Mouse (Mus musculus) small intestine, adult 2 months (tissue): ENCODE results near the gene Mybpc2. TPM values are rescaled to one million over a fixed set of nuclear protein-coding genes. Genes with fewer than 3 reads are reported as not detected.

ENCODE experiments used
- H3K27ac ChIP-seq: fragments of 200-500 bp; 2 replicates; pipeline ENCODE4 v1.5.1; 2012; ENCODE audit warnings: low read depth, low read length, control low read depth, inconsistent platforms; ENCODE audit not compliant: insufficient read depth
- H3K27me3 ChIP-seq: fragments of 200-500 bp; 2 replicates; pipeline ENCODE4 v1.6.1; 2012; ENCODE audit warnings: mild to moderate bottlenecking, moderate library complexity, low read length, inconsistent platforms; ENCODE audit not compliant: control insufficient read depth, insufficient read depth
- H3K36me3 ChIP-seq: fragments of 200-500 bp; 2 replicates; pipeline ENCODE4 v1.6.1; 2012; ENCODE audit warnings: mild to moderate bottlenecking, low read length, control low read depth, inconsistent platforms; ENCODE audit not compliant: control insufficient read depth, insufficient read depth
- H3K4me1 ChIP-seq: fragments of 200-500 bp; 2 replicates; pipeline ENCODE4 v1.6.1; 2012; ENCODE audit warnings: low read length, inconsistent platforms, mixed read lengths; ENCODE audit not compliant: control insufficient read depth, insufficient read depth, insufficient read length
- H3K4me3 ChIP-seq: fragments of 200-500 bp; 2 replicates; pipeline ENCODE4 v1.5.1; 2012; ENCODE audit warnings: low read depth, mild to moderate bottlenecking, control low read depth, inconsistent platforms, low read length, moderate library complexity
- CTCF ChIP-seq: fragments of 200-500 bp; IDR thresholded peaks from 2 replicates; pipeline ENCODE4 v1.5.1; 2012; ENCODE audit warnings: low read depth, mild to moderate bottlenecking, control low read depth, inconsistent platforms, low read length, moderate library complexity, mixed read lengths; ENCODE audit not compliant: insufficient replicate concordance, insufficient read length; ENCODE audit errors: extremely low read depth
- POLR2A ChIP-seq: fragments of 200-500 bp; IDR thresholded peaks from 2 replicates; pipeline ENCODE4 v1.6.1; 2012; ENCODE audit warnings: low read depth, mild to moderate bottlenecking, control low read depth, inconsistent platforms, low read length, moderate library complexity
- WGBS: fragments of 180-500 bp; shearing (Covaris S2); methylation state at CpG from one replicate; pipeline ENCODE4 v1.1.7; 2018; 5-methylcytosine and 5-hydroxymethylcytosine counted together
- polyA plus RNA-seq: library from polyadenylated mRNA; depleted of rRNA; stranded (reverse); fragments of >200 nt; gene quantifications from 2 replicates; pipeline ENCODE4 v1.2.3, GENCODE M21; 2012

Gene Mybpc2
- polyA plus RNA-seq, 1 experiment = 0.13 TPM

DNA sequence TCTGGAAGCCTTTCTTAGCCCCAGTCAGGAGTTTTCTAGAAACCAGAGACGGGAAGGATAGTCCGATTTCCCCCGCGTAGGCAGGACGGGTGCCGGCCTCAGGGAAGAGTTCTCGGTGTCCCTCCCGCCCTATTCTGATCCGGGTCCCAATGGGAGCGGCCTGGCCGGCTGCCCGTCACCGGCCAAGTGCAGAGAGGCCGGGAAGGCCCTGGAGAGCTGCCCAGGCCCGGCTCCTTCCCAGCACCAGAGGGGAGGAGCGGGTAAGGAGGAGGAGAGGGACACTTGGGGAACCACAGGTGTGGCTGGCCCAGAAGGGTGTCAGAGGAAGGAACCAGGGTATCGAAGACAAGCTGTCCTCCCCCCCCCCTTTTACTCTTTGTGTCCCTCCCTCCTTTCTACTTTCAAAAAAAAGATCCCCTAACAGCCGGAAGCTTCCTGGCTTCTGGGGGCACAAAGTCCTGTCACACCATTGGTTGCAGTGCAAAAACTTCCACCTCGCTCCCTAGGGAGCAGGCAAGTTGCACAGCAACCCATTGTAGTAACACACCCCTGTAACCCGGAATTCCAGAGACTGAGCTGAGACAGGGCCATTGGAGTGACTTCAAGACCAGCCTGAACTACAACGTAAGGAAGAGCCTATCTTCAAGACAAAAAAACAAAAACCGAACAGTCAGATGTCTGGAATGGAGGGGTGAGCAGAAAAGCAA lies 823 bp upstream of the Mybpc2 start:
- no peaks in the 10 kb centered on the region for H3K27me3 ChIP-seq
- peaks cover 12% of the 10 kb centered on the region for H3K4me1 ChIP-seq
- no peaks in the 10 kb centered on the region for H3K36me3 ChIP-seq
- H3K4me3 ChIP-seq = peak overlapping the region; percentile 35
- 4% methylated on average over 22 of the region's 22 CpGs for WGBS
- H3K27ac ChIP-seq = peak overlapping the region; percentile 67
- TF ChIP-seq CTCF (no peak), POLR2A (no peak)

DNA sequence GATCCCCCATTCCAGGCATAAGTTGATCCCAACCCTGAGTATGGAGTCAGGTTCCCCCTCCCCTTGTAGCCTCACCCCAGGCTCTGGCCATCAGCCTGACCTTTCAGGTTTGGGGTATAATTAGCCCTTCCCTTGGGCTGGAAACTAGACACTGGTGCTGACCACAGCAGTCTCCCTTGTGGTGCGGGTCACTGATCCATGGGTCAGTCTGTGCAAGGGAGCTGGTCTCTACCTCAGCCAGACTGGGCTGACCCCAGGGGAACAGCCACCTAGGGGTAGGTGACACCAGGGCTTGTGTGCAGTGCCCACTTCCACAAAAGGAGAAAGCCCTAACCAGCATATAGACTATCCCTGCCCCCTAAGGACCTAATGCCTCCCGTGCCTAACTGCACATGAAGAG lies 1.4 kb downstream of the Mybpc2 start:
- Histone ChIP-seq H3K36me3 (no peaks in the 10 kb centered on the region), H3K4me3 (no peak overlapping the region), H3K27me3 (no peaks in the 10 kb centered on the region), H3K27ac (no peak overlapping the region), H3K4me1 (peaks cover 11% of the 10 kb centered on the region)
- TF ChIP-seq CTCF (no peak), POLR2A (no peak)
- WGBS = 88% methylated on average over 2 of the region's 2 CpGs

DNA sequence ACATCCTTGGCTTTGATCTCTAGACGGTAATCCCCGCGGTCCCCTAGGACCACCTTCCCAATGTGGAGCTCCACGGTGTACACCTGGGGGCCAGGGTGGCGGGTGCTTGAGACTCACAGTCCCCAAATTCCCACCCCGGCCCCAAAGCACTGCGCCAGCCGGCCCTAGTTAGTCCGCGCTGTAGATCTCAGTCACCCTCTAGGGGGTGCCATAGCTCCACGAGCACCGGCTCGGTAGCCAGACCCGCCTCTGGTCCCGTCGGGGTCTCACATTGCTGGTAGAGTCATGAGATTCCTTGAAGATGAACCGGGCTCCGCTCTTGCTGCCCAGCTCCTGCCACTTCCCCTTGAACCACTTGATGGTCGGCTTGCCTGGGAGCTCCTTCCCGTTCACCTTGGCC lies 2.7 kb downstream of the Mybpc2 start:
- H3K36me3 ChIP-seq = no peaks in the 10 kb centered on the region
- no peak overlapping the region for H3K27ac ChIP-seq
- WGBS = 2% methylated on average over 20 of the region's 20 CpGs
- H3K4me1 ChIP-seq = peaks cover 7% of the 10 kb centered on the region
- TF ChIP-seq CTCF (peak; percentile 66; the same call in 1 of the 2 replicates), POLR2A (no peak)
- H3K27me3 ChIP-seq = no peaks in the 10 kb centered on the region
- peak overlapping the region; percentile 20; the same call in 1 of the 2 replicates for H3K4me3 ChIP-seq

DNA sequence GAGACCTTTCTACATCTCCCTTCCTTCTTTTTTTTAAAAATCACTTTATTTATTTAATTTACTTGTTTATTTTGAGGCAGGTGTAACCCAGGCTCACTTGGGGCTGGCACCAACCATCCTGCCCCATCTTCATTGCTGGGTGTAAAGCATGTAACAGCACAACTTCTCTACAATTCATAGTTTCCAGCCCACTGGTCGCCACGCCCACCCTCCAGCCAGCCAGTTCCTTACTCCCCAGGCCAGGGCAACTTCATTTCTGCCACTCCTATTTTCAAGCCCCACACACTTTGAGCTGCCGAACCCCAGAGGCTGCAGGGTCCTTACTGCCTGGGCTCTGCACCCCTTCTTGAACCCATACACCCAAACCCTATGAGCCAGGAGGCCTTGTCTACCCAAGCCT lies 3.5 kb downstream of the Mybpc2 start:
- Histone ChIP-seq H3K36me3 (no peaks in the 10 kb centered on the region), H3K4me1 (peaks cover 7% of the 10 kb centered on the region), H3K4me3 (no peak overlapping the region), H3K27ac (no peak overlapping the region), H3K27me3 (no peaks in the 10 kb centered on the region)
- 65% methylated on average over 3 of the region's 3 CpGs for WGBS
- TF ChIP-seq CTCF (no peak), POLR2A (no peak)

DNA sequence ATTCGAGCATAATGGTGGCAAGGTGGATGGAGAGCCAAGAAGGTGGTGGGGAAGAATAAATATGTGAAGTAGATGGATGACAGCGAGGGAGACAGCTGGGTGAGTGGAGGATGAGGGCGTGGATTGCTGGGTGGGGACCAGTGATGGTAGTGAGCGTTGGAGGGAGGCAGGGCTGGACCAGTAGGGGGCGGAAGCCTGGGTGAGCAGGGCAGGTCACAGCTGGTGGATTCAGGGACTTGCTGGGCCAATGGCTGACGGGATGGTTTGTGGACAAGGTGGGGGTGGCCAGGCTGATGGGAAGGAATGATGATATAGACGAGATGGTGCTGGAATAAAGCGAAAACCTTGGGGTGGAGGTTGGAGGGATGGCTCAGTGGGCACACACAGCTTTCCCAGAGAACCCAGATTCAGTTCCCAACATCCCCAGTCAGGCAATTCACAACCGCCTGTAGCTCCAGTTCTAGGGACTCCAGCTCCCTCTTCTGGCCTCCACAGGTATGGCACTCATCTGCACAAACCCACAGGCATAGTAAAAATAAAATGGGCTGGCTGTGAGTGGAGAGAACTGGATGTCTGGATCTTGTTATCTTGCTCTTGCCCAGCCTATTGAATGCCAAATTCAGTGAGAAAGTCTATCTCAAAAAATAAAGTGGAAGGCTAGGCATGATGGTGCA lies 5.1 kb downstream of the Mybpc2 start:
- 54% methylated on average over 9 of the region's 9 CpGs for WGBS
- TF ChIP-seq CTCF (0 out of 2 replicates have a peak, but pooled peaks have one; percentile 18), POLR2A (no peak)
- Histone ChIP-seq H3K4me1 (peaks cover under 1% of the 10 kb centered on the region; the same call in 1 of the 2 replicates), H3K27me3 (no peaks in the 10 kb centered on the region), H3K36me3 (no peaks in the 10 kb centered on the region), H3K4me3 (no peak overlapping the region), H3K27ac (no peak overlapping the region)

DNA sequence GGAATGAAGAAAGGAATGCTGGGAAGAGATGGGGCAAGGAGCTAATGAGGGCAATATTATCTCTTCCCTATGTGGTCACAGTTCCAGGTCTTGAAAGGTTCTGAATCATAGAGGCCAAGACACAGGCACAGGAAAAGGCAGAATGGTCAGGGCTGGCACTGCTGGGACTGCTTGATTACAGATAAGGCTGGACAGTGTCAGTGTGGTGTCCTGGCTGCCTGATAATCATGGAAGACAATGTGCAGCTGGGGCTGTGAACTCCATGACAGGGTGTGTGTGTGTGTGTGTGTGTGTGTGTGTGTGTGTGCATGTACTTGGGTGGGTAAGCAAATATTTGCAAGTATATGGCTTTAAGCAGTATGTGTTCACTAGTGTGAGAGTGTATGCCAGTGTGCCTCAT lies 17.0 kb downstream of the Mybpc2 start:
- no peaks in the 10 kb centered on the region for H3K27me3 ChIP-seq
- TF ChIP-seq CTCF = no peak
- no peak for TF ChIP-seq POLR2A
- H3K4me1 ChIP-seq = no peaks in the 10 kb centered on the region
- H3K36me3 ChIP-seq = no peaks in the 10 kb centered on the region
- H3K4me3 ChIP-seq = no peak overlapping the region
- H3K27ac ChIP-seq = no peak overlapping the region

DNA sequence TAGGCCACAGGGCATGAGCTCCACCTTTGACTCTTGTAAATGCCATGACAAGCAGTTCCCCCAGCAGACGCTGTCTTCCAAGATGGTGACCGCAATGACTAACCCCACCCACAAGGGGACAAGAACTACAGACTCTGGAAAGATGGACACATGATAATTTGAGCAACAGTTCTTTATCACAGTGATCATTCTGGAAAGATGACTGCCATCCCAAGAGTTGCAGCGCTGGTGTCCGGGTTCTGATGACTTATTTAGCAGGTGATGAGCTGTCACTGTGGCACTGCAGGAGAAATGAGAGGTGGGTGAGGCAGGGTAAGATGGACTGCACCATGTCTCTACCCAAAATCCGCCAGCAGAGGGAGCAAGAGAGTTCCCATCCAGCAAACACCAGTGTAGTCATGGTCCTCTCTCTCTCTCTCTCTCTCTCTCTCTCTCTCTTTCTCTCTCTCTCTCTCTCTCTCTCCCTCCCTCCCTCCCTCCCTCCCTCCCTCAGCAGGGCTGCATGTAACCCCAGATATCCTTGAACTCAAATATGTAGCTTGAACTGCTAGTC lies 22.8 kb downstream of the Mybpc2 start:
- peak; percentile 64; the same call in 1 of the 2 replicates for TF ChIP-seq CTCF
- no peak for TF ChIP-seq POLR2A
- Histone ChIP-seq H3K4me1 (peaks cover 2% of the 10 kb centered on the region; the same call in 1 of the 2 replicates), H3K27me3 (no peaks in the 10 kb centered on the region), H3K4me3 (no peak overlapping the region), H3K27ac (no peak overlapping the region), H3K36me3 (no peaks in the 10 kb centered on the region)
- 24% methylated on average over 5 of the region's 5 CpGs for WGBS
